Mouse (Mus musculus) left cerebral cortex, adult 18-20 months (tissue): ENCODE data around the gene Hhatl. TPM values are rescaled to one million over a fixed set of nuclear protein-coding genes. Genes with fewer than 3 reads are reported as not detected.
A peak's percentile ranks its signal among the peaks of the same experiment; 100 is the strongest.

Experiments
- DNase-seq, 2 experiments: peaks; one replicate each; pipeline ENCODE4 v3.0.0; 2021 to 2022; ENCODE audit warnings: low spot score in 2 of 2, mixed read lengths in 1 of 2
- total RNA-seq, 2 experiments: library from RNA; stranded (reverse); gene quantifications; 2 replicates each; pipeline ENCODE4 v1.2.3; 2021

Hhatl gene
- total RNA-seq, 2 experiments from 2014 or later = 15.4 to 25.0 TPM

DNA sequence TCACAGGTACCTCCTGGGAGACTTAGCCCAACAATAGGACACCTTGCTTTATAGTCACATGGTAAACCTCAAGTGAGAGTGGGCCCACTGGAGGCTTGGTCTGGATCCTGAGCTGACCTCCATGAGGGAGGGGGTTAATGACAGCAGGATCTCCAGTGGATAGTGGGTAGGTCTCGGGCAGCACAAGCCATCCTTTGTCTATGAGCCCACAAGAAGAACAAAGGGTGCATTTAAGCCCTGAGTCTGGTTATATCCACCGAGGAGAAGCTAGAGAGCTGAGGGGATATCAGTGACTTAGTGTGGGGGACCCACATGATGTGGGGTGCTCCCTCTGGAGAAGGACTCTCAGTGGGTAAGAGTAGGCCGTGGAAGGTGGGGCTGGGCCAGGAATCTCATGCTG lies 16.2 kb upstream of the Hhatl start:
- DNase-seq = no peak

DNA sequence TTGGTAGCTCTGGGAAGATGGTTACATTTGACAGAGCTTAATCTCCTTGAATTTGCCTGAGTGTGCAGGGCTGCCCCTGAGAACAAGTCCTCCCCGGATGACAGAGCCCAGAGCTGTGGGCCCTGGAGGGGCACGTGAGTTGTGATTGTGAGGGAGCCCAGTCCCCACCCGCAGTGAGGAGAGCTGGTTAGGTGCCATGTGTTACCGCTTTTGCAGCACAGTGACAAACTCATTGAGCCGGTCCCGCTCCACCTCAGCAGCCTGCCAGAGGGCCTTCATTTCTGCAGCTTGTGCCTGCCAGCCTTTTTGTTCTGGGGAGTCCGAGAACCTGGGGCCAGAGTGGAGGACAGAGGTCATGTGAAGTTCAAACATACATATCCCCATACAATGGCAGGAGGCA lies 15.6 kb upstream of the Hhatl start:
- DNase-seq = no peak

DNA sequence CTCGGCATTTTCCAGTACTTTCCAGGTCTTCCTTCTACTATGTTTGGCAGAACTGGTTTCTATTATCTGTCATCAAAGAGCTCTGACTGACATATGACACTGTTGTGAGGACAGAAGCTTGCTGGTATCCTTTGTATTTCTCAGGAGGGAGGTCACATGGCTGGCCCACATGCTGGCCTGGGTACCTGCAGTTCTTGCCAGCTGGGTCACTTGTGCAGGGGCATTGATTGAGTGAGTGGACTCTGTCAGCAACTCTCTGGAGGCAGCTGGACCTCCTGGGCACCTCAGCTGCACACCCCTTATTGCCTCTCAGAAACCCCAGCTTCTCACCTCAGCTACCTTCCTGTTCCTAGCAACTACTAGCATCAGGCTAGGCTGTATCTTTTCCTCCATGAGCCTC lies 15.2 kb upstream of the Hhatl start:
- no peak for DNase-seq

DNA sequence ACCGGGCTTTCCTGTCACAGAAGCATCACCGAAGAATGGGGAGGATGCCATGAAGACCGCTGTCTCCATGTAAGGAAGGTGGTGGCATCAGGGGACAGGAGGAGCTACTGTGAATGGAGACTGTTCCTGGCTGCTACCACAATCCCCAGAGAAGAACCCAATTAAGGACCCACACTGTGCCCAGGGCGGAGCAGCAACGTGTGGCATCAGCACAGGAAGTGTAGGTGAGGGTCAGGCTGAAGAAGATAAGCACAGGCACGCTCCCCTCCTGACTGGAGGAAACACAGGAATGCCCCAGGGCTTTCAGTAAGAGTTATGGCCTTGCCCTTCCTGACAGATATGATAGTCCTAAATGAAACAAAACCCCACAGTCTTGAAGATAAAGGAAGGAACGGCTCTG lies 10.4 kb upstream of the Hhatl start:
- no peak for DNase-seq

DNA sequence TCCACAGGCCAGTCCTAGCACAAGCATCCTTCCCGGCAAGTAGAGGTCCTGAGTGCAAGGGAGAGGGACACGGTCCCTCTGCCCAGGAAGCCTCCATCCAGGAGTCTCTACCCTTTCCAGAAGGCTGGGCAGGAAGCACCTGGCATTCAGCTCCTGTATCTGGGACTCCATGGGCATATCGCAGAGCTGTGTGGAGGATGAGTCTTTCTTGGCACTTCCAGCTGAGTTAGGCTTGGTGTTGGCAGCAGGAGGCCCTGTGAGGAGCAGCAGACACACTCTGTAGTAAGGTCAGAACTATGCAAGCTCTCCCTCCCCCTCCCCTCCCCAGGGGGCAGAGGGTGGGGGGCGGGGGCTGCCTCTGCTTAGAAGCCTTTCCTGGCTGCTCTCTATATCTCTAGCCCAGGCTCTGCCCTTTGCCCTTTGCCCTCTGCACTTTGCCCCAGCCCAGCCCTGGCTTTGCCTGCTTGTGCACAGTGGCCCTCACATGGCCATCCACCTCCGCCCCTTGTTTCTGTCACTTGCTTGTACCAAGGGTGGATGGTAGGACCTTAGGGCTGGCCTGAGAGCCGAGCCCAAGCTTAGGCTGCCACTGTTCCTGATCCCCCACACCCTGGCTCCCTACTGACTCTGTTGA lies 6.7 kb upstream of the Hhatl start:
- DNase-seq = no peak

DNA sequence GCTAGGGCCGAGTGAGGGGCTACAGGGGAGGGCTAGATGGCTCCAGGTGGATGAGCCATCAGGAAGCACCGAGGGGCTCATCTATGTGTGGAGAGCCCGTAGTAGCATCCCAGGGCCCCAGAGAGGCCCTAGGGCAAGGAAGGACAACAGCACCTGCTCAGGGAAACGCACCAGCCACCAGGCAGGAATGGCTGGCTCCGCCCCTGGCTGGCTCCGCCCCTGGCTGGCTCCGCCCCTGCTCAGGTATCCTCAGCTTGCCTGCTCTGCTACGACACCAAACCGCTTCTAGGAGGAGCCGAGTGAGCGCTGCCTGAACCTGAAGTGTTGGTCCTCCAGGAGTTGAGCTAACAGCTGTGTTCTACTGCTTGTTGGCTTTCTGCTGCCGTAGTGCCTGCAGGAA lies 5.4 kb upstream of the Hhatl start:
- DNase-seq = no peak

DNA sequence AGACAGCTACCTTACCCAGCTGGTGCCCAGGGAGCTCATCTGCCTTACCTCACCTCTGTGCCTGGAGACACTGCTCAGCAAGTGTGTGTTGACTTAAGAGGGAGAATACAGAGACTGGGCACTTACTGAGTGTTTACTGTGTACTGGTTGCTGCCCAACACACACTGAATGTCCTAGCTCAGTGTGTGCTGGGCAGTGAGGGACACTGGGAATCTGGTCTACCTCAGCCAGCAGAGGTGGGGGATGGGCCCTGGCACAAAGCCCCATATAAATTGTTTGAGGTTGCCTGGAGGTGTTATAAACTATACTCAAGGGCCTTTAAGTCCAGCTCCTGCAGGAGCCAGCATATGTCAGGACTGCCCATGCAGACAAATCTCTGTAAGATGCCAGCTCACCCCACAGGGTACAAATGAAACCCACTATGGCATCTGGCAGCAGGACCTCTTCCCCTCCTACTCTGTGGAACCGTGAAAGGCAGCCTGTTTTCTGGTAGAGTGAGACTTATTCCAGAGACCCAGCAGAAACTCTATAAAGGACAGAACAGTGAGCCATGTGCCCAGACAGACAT lies 2.7 kb upstream of the Hhatl start:
- no peak for DNase-seq

DNA sequence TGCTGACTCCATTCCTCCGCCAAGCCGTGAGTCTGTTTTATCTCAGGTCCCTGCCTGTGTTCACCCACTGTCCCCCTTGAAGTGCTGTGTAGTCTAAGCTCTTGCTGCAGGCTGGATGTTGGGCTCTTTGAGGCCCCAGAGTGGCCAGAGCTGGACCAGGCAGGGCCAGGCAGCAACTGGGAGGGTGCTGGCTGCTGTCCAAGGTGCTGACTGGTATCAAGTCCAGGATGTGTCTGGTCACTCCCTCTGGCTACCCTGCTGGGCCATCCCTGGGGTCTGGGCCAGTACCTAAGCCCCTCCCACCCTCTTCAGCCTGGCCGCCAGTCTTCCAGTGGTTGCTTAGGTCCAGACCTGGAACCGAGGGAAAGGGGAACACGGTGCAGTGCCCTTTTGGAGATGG lies 1.1 kb downstream of the Hhatl start:
- DNase-seq = peak in 1 of 2 experiments; percentile 61

DNA sequence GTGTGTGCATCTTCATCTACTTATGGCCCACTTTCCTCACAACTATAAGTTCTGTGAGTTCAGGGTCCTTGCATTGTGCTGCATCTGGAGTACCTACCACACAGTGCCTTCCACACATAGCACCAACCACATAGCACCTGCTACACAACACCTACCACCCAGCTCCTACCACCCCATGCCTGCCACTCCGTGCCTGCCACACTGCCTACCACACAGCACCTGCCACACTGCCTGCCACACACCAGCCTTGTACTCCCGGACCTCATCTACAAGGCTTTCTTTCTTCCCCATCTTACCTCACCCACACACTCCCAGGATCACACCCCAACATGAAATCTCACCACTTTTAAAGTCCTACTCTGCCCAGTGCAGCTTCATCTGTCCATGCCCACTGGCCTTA lies 5.9 kb downstream of the Hhatl start:
- DNase-seq = no peak

DNA sequence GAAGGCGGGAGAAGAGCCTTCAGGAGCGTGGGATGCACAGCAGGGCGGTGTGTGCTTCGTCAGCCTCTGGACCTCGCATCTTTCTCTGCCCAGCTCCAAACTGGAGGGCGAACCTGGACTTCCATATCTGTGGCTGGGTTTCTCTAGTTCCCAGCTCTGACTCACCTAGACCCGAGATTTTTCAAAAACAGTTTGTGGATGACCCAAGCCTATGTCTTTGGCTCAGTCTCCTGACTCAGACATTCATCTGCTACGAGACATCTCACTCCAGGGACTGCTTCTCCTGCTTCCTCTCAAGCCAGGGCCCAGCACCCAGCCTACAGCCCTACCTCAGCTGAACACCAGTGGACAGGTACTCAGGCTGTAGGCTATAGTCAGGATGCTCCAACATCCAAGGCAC lies 7.0 kb downstream of the Hhatl start:
- DNase-seq = no peak

DNA sequence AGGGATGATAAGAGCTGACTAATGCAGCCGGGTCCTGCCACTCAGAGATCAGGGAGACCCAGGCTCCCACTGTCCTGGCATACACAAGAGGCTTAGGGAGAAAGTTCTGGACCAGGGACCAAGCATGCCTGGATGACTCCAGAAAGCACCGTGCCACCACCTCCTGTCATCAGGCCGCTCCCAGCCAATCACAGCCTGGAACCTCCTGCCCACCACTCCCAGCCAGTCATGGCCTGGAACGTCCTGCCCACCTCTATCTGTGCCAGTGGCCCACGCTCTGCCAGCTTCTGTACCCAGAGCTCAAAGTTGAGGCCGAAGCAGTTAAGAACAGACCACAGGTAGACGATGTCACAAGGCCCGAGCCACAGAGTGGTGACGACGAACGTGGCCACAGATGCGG lies 7.5 kb downstream of the Hhatl start:
- no peak for DNase-seq

DNA sequence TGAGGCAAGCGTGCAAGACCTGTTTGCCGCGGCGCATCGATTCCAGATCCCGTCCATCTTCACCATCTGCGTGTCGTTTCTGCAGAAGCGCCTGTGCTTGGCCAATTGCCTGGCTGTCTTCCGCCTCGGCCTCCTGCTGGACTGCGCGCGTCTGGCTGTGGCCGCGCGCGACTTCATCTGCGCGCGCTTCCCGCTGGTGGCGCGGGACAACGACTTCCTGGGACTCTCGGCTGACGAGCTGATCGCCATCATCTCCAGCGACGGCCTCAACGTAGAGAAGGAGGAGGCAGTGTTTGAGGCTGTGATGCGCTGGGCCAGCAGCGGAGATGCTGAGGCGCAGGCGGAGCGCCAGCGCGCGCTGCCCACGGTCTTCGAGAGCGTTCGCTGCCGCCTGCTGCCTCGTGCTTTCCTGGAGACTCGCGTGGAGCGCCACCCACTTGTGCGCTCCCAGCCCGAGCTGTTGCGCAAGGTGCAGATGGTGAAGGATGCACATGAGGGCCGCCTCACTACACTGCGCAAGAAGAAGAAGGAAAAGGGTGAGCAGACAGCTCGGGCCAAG lies 14.2 kb downstream of the Hhatl start:
- DNase-seq = peak; percentile 77 to 88

DNA sequence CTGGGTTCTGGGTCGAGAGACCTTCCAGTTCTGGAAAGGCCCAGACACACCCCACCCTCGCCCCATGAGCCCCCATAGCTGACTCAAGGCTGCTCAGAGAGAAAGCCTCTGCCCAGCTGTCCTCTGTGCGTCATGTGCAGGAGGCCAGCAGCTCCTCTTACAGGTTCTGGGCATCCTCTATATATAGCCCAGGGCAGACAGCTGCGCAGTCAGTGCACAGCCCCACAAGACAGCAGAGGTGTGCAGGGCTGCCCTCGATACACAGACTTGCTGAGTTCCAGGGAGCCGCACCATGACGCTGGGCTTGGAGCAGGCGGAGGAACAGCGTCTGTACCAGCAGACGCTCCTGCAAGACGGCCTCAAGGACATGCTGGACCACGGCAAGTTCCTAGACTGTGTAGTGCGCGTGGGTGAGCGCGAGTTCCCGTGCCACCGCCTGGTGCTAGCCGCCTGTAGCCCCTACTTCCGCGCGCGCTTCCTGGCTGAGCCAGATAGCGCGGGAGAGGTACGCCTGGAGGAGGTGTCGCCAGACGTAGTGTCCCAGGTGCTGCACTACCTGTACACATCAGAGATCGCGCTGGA lies 14.7 kb downstream of the Hhatl start, which contains the start of gene Klhl40:
Gene Klhl40 (plus strand): TSS at position 124 of the 582 bp plus-strand sequence.
- DNase-seq = peak; percentile 67 to 80

DNA sequence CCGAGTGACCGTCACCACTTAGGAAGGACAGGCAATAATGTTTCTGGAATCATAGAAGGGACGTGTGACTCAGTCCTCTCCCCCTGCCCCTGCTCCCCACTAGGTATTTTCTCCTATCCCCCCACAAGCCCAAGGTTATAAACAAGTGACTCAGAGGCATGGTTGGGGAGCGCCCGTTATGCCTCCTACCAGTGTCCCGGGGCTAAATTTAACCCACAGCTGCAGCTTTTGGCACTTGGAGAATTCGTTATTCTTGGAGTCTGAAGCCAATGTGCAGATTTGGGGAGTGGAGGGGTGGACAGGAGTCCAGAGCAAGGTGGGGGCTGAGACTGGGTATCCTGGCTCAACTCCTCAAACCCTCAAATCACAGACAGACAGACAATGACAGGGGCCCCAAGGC lies 15.8 kb downstream of the Hhatl start:
- DNase-seq = peak; percentile 66 to 78

DNA sequence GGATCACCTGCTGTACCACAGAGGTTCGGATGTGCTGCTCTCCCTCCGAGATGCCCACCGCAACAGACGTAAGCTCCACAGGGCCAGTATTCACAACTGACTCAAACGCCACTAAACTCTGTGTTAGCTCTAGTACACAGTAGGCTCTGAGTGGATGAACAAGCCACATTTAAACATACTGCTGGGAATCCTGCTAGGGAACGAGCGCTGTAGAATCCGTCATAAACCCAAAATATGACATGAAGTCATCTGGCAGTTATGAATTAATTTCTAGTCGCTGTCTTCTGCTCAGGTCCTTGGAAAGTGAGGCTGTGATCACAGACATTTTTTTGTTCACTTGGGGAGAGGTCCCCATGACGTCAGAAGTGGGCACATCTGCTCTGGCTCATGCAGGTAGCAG lies 16.4 kb downstream of the Hhatl start:
- DNase-seq = no peak

DNA sequence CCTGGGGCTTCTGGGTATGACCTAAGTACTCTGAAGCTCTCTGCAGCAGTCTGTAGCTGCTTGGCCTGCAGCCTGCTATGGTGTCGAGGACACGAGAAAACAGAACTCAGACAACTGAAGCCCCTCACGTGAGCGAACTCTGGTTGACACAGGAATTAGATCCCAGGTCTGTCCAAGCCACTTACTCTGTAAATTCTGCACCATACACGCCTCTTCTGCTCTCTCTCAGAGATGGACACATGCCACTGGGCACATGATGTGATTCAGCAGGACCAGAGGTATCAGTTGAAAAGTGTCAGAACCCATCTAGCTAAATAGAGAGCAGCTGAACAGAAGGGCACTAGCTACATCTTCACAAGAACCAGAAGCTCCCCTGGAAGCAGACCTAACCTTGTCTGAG lies 19.9 kb downstream of the Hhatl start:
- no peak for DNase-seq

DNA sequence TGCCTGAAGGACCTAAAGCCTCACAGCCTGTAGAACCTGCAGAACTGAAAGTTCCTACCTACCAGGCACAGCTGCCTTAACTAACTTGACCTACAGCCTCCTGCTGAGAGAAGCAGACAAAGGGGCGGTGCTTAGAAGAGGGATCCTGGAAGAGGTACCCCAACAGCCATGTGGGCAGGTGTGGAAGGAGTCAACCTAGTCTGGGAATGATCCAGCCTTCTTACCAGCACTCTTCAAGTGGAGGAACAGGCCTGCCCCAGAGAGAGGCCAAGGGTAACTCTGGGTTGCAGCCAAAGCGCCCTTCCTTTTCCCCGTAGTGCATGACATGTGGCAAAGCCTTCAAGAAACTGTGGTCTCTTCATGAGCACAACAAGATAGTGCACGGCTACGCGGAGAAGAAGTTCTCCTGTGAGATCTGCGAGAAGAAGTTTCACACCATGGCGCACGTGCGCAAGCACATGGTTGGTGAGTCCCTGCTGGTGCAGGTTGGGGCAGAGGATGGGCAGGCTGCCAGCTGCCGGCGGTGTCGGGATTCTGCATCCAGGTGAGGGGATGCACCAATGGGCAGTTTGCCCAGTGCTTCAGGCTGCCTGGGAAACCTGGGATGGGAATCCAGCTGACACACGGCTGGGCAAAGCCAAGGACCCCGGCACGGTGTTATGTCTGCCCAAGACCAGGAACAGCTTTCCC lies 27.0 kb downstream of the Hhatl start:
- no peak for DNase-seq

DNA sequence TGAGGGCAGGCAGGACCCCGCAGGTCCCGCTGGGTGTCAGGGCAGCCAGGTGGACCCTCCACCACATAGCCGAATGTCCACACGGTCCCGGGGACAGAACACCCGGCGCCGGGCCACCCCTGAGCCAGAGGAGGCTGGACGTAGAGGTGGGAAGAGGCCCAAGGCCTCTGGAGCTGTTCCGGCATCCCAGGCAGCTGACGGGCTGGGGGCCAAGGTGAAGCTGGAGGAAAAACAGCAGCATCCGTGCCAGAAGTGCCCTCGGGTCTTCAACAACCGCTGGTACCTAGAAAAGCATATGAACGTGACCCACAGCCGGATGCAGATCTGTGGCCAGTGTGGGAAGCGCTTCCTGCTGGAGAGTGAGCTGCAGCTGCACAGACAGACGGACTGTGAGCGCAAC lies 28.6 kb downstream of the Hhatl start:
- no peak for DNase-seq

DNA sequence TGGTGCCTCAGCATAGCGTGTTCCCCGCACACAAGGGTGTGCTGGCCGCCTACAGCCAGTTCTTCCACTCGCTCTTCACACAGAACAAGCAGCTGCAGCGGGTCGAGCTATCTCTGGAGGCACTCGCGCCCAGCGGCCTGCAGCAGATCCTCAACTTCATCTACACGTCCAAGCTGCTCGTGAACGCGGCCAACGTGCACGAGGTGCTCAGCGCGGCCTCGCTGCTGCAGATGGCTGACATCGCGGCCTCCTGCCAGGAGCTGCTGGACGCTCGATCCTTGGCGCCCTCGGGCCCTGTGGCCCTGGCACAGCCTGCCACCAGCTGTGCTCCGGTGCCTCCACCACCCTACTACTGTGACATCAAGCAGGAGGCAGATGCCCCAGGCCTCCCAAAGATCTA lies 29.5 kb downstream of the Hhatl start:
- DNase-seq = no peak

DNA sequence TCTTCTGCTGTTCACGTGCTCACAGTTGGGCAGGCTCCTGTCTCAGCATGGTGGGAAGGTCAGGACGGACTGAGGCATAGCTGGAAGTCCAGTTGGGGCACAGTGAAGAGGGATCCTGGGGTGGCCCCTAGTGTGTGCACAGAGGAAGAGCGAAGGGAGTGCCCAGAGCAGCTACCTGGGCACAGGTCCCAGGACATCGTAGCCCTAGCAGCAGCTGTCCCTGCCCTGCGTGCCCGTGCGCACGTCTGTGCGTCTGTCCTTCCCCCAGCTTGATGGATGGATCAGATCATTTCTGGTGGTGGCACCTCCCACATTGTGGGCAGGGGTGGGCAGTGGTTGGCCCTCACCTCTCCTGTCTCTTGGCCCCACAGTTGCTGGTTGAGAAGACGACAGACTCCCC lies 30.1 kb downstream of the Hhatl start:
- no peak for DNase-seq

DNA sequence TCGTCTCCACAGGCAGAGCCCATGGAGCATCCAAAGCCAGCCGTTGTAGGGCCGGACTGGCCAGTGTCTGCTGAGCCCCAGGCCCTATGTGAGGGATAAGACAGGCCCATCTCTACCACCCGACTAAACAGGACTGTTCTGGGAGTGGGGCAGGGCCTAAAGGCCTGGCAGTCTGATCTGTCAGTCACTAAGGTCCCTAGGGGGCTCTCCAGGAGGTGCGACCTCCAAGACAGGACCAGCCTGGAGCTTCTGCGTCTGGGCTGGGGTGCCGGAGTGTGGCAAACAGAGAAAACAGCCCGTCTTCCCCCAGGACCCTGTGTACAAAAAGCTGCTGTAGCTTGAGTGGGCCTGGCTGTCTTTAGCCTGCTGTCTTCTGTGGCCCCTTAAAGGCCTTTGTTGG lies 30.5 kb downstream of the Hhatl start:
- peak in 1 of 2 experiments; percentile 1 for DNase-seq

DNA sequence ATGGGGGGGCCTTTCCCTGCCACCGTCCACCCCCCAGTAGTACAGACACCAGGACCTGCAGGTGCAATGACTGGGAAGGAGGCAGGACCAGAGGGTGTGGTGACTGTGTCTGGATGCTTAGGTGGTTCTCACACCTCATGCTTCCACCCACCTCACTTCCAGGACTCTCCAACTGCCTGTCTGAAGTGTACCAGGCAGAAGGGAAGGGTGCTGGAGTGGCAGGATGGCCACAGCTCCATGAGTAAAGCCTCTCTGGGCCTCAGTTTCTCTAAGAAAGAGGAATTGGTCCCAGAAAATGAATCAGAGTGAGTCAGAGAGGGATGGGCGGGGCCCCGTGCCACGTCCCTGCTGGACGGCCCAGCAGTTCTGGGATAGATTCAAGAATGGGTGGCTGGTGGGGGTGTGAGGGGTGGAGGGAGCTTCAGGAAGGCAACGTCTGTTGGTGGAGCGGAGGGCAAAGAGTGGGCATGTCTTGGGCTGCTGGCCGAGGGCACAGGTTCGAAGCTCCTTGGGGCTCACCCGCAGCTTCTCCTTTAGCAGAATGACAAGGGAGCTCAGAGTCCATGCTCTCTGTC lies 31.1 kb downstream of the Hhatl start:
- peak in 1 of 2 experiments; percentile 18 for DNase-seq
